Mouse (Mus musculus) embryonic facial prominence, embryonic 13.5 days (tissue): ENCODE results near the gene Nrg3. TPM values are rescaled to one million over a fixed set of nuclear protein-coding genes. Genes with fewer than 3 reads are reported as not detected.

ENCODE experiments used
- ATAC-seq: fragments of 200-750 bp; cut with Nextera tagmentation; 2 replicates; pipeline ENCODE4 v1.8.0; 2017; ENCODE audit warnings: low read depth; ENCODE audit not compliant: insufficient number of reproducible peaks, insufficient read depth, low FRiP score, low TSS enrichment
- H3K27ac ChIP-seq: fragments of 300-500 bp; sonication (generic); 2 replicates; pipeline ENCODE4 v1.5.1; 2015; ENCODE audit warnings: moderate library complexity, mild to moderate bottlenecking, inconsistent platforms
- H3K27me3 ChIP-seq: fragments of 300-500 bp; sonication (generic); 2 replicates; pipeline ENCODE4 v1.6.1; 2015; ENCODE audit warnings: mild to moderate bottlenecking, inconsistent platforms
- H3K36me3 ChIP-seq: fragments of 300-500 bp; sonication (generic); 2 replicates; pipeline ENCODE4 v1.6.1; 2015; ENCODE audit warnings: mild to moderate bottlenecking, inconsistent platforms
- H3K4me1 ChIP-seq: fragments of 300-500 bp; sonication (generic); 2 replicates; pipeline ENCODE4 v1.6.1; 2015; ENCODE audit warnings: inconsistent platforms
- H3K4me2 ChIP-seq: fragments of 300-500 bp; sonication (generic); 2 replicates; pipeline ENCODE4 v1.6.1; 2015; ENCODE audit warnings: moderate library complexity, mild to moderate bottlenecking, inconsistent platforms
- H3K4me3 ChIP-seq: fragments of 300-500 bp; sonication (generic); 2 replicates; pipeline ENCODE4 v1.5.1; 2015; ENCODE audit warnings: mild to moderate bottlenecking, inconsistent platforms
- H3K9ac ChIP-seq: fragments of 300-500 bp; sonication (generic); 2 replicates; pipeline ENCODE4 v1.6.1; 2015; ENCODE audit warnings: mild to moderate bottlenecking, inconsistent platforms
- H3K9me3 ChIP-seq: fragments of 300-500 bp; sonication (generic); 2 replicates; pipeline ENCODE4 v1.6.1; 2016; ENCODE audit warnings: inconsistent platforms
- WGBS: fragments of 180-500 bp; shearing (Covaris S2); methylation state at CpG from one replicate; pipeline ENCODE4 v1.1.7; 2015; ENCODE audit warnings: mixed read lengths; 5-methylcytosine and 5-hydroxymethylcytosine counted together
- polyA plus RNA-seq: library from polyadenylated mRNA; unstranded; fragments of >200 nt; fragmentation: Nextera tagmentation; extraction: Ambion mirVana; gene quantifications from 2 replicates; pipeline ENCODE4 v1.2.1, GENCODE M21; 2015

The Nrg3 gene
- polyA plus RNA-seq, 1 experiment from 2014 or later = 0.17 TPM

GRCm38 (mm10) chr14:38936483-38937054 is 536.3 kb downstream of the Nrg3 start:
- no peak for ATAC-seq
- no peak overlapping the region for H3K4me3 ChIP-seq
- H3K27ac ChIP-seq = no peak overlapping the region
- H3K4me1 ChIP-seq = no peaks in the 10 kb centered on the region
- H3K9me3 ChIP-seq = no peaks in the 10 kb centered on the region
- no peak overlapping the region for H3K4me2 ChIP-seq
- H3K27me3 ChIP-seq = no peaks in the 10 kb centered on the region
- no peak overlapping the region for H3K9ac ChIP-seq
- WGBS = 22% methylated on average over 2 of the region's 2 CpGs
- H3K36me3 ChIP-seq = no peaks in the 10 kb centered on the region

GRCm38 (mm10) chr14:38923652-38924051 is 549.2 kb downstream of the Nrg3 start:
- Histone ChIP-seq H3K4me3 (no peak overlapping the region), H3K9ac (no peak overlapping the region), H3K9me3 (no peaks in the 10 kb centered on the region), H3K4me1 (no peaks in the 10 kb centered on the region), H3K27me3 (no peaks in the 10 kb centered on the region), H3K27ac (no peak overlapping the region), H3K36me3 (no peaks in the 10 kb centered on the region), H3K4me2 (no peak overlapping the region)
- no peak for ATAC-seq
- WGBS = 72% methylated on average over 1 of the region's 1 CpGs

- Histone ChIP-seq H3K27me3 (no peaks in the 10 kb centered on the region), H3K4me1 (no peaks in the 10 kb centered on the region), H3K9ac (no peak overlapping the region), H3K36me3 (no peaks in the 10 kb centered on the region), H3K4me2 (no peak overlapping the region), H3K9me3 (no peaks in the 10 kb centered on the region), H3K27ac (no peak overlapping the region), H3K4me3 (no peak overlapping the region)
- ATAC-seq = no peak
- 74% methylated on average over 2 of the region's 2 CpGs for WGBS
These were observed 552.1 kb downstream of the Nrg3 start for GRCm38 (mm10) chr14:38920800-38921199.

GRCm38 (mm10) chr14:38870591-38870990 is 602.3 kb downstream of the Nrg3 start:
- no peak overlapping the region for H3K4me2 ChIP-seq
- H3K4me1 ChIP-seq = no peaks in the 10 kb centered on the region
- no peak overlapping the region for H3K9ac ChIP-seq
- no peaks in the 10 kb centered on the region for H3K36me3 ChIP-seq
- H3K9me3 ChIP-seq = no peaks in the 10 kb centered on the region
- H3K4me3 ChIP-seq = no peak overlapping the region
- no peak overlapping the region for H3K27ac ChIP-seq
- no peak for ATAC-seq
- 58% methylated on average over 2 of the region's 2 CpGs for WGBS
- no peaks in the 10 kb centered on the region for H3K27me3 ChIP-seq

GRCm38 (mm10) chr14:38847566-38847965 is 625.3 kb downstream of the Nrg3 start:
- Histone ChIP-seq H3K27me3 (no peaks in the 10 kb centered on the region), H3K4me2 (no peak overlapping the region), H3K9me3 (no peaks in the 10 kb centered on the region), H3K4me3 (no peak overlapping the region), H3K9ac (no peak overlapping the region), H3K27ac (no peak overlapping the region), H3K4me1 (no peaks in the 10 kb centered on the region), H3K36me3 (no peaks in the 10 kb centered on the region)
- no peak for ATAC-seq
- 81% methylated on average over 1 of the region's 1 CpGs for WGBS

- Histone ChIP-seq H3K4me1 (no peaks in the 10 kb centered on the region), H3K27ac (no peak overlapping the region), H3K36me3 (no peaks in the 10 kb centered on the region), H3K27me3 (no peaks in the 10 kb centered on the region), H3K4me3 (no peak overlapping the region), H3K4me2 (no peak overlapping the region), H3K9me3 (no peaks in the 10 kb centered on the region), H3K9ac (no peak overlapping the region)
- ATAC-seq = no peak
- WGBS = 69% methylated on average over 1 of the region's 1 CpGs
These were observed 625.8 kb downstream of the Nrg3 start for GRCm38 (mm10) chr14:38847091-38847490.

- no peaks in the 10 kb centered on the region for H3K4me1 ChIP-seq
- H3K4me2 ChIP-seq = no peak overlapping the region
- H3K36me3 ChIP-seq = no peaks in the 10 kb centered on the region
- no peaks in the 10 kb centered on the region for H3K9me3 ChIP-seq
- no peak overlapping the region for H3K4me3 ChIP-seq
- H3K9ac ChIP-seq = no peak overlapping the region
- ATAC-seq = no peak
- H3K27me3 ChIP-seq = no peaks in the 10 kb centered on the region
- H3K27ac ChIP-seq = no peak overlapping the region
- WGBS = 87% methylated on average over 4 of the region's 4 CpGs
These were observed 637.9 kb downstream of the Nrg3 start for GRCm38 (mm10) chr14:38835006-38835405.

GRCm38 (mm10) chr14:38824891-38825290 is 648.0 kb downstream of the Nrg3 start:
- H3K9ac ChIP-seq = no peak overlapping the region
- no peaks in the 10 kb centered on the region for H3K36me3 ChIP-seq
- no peak for ATAC-seq
- H3K27me3 ChIP-seq = no peaks in the 10 kb centered on the region
- H3K4me1 ChIP-seq = no peaks in the 10 kb centered on the region
- no peak overlapping the region for H3K4me2 ChIP-seq
- no peaks in the 10 kb centered on the region for H3K9me3 ChIP-seq
- no peak overlapping the region for H3K27ac ChIP-seq
- no peak overlapping the region for H3K4me3 ChIP-seq
- WGBS = 72% methylated on average over 1 of the region's 1 CpGs

GRCm38 (mm10) chr14:38797027-38797426 is 675.9 kb downstream of the Nrg3 start:
- Histone ChIP-seq H3K4me2 (no peak overlapping the region), H3K27me3 (no peaks in the 10 kb centered on the region), H3K9ac (no peak overlapping the region), H3K4me1 (no peaks in the 10 kb centered on the region), H3K9me3 (no peaks in the 10 kb centered on the region), H3K4me3 (no peak overlapping the region), H3K36me3 (no peaks in the 10 kb centered on the region), H3K27ac (no peak overlapping the region)
- WGBS = 74% methylated on average over 3 of the region's 3 CpGs
- no peak for ATAC-seq

GRCm38 (mm10) chr14:38775291-38776116 is 697.4 kb downstream of the Nrg3 start:
- ATAC-seq = no peak
- Histone ChIP-seq H3K27ac (no peak overlapping the region), H3K9ac (no peak overlapping the region), H3K4me3 (no peak overlapping the region), H3K36me3 (no peaks in the 10 kb centered on the region), H3K27me3 (no peaks in the 10 kb centered on the region), H3K9me3 (no peaks in the 10 kb centered on the region), H3K4me1 (no peaks in the 10 kb centered on the region), H3K4me2 (no peak overlapping the region)
- 86% methylated on average over 5 of the region's 5 CpGs for WGBS

GRCm38 (mm10) chr14:38774811-38775210 is 698.1 kb downstream of the Nrg3 start:
- Histone ChIP-seq H3K4me1 (no peaks in the 10 kb centered on the region), H3K9me3 (no peaks in the 10 kb centered on the region), H3K36me3 (no peaks in the 10 kb centered on the region), H3K4me2 (no peak overlapping the region), H3K27me3 (no peaks in the 10 kb centered on the region), H3K27ac (no peak overlapping the region), H3K9ac (no peak overlapping the region), H3K4me3 (no peak overlapping the region)
- WGBS = 39% methylated on average over 1 of the region's 1 CpGs
- no peak for ATAC-seq

- Histone ChIP-seq H3K9me3 (no peaks in the 10 kb centered on the region), H3K9ac (no peak overlapping the region), H3K36me3 (no peaks in the 10 kb centered on the region), H3K27ac (no peak overlapping the region), H3K4me1 (no peaks in the 10 kb centered on the region), H3K4me2 (no peak overlapping the region), H3K4me3 (no peak overlapping the region), H3K27me3 (no peaks in the 10 kb centered on the region)
- ATAC-seq = no peak
These were observed 742.4 kb downstream of the Nrg3 start for GRCm38 (mm10) chr14:38730465-38730864.
